Mouse (Mus musculus) stomach, postnatal 0 days (tissue): ENCODE measurements at regions not wholly inside any gene's neighbourhood (a gene's known extent, or its start where the extent isn't known, plus 50 kb on each side); places are given as distances from the start of the nearest gene placed in this dataset.

Source experiments
- CTCF ChIP-seq: IDR thresholded peaks from 2 replicates; pipeline ENCODE4 v1.5.1; 2016; ENCODE audit warnings: antibody characterized with exemption, low read depth, mild to moderate bottlenecking, moderate library complexity
- EP300 ChIP-seq: optimal IDR thresholded peaks from 2 replicates; pipeline ENCODE3; 2016; ENCODE audit warnings: antibody characterized with exemption

DNA sequence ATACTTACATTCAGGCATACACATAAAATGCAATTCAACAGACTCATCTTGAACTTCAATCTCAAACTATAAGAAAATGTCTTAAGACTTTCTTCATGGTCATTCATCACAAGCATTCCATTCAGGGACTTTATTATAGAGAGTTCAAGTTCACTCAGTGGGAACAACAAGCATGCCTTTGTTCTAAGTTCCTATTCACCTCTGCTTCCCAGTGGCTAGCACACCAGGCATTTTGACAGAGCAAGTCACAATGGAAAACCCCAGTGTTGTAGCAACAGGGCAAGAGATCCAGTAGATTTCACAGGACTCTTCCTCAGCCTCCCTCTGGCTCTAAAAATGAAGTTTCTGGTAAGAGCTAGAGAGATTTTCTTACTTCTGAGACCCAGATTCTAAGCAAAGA lies 595.8 kb upstream of the Clint1 start:
- TF ChIP-seq CTCF (no peak), EP300 (no peak)
